Mouse (Mus musculus): ENCODE results near the gene Gm11099.

The Gm11099 gene

GRCm38 (mm10) chr2:58859134-58859533 is at the start of gene Gm11099:
TSS of gene Gm11099 (plus strand) at chr2:58859434.
- DNase-seq (ENCODE audit: low spot score in 2 of 2) = no peak

- DNase-seq (ENCODE audit: low spot score in 2 of 2) = no peak
These were observed 46.3 kb upstream of the Gm11099 start for GRCm38 (mm10) chr2:58812941-58813340.

GRCm38 (mm10) chr2:58828910-58829600 is 30.2 kb upstream of the Gm11099 start:
- no peak for DNase-seq (ENCODE audit: low spot score in 2 of 2)

- no peak for DNase-seq (ENCODE audit: low spot score in 2 of 2)
These were observed 29.1 kb upstream of the Gm11099 start for GRCm38 (mm10) chr2:58829981-58830742.

- DNase-seq (ENCODE audit: low spot score in 2 of 2) = no peak
These were observed 26.8 kb upstream of the Gm11099 start for GRCm38 (mm10) chr2:58832253-58832980.

- DNase-seq (ENCODE audit: low spot score in 2 of 2) = no peak
These were observed 18.2 kb upstream of the Gm11099 start for GRCm38 (mm10) chr2:58841021-58841420.

GRCm38 (mm10) chr2:58842443-58842842 is 16.8 kb upstream of the Gm11099 start:
- no peak for DNase-seq (ENCODE audit: low spot score in 2 of 2)

GRCm38 (mm10) chr2:58844499-58844898 is 14.7 kb upstream of the Gm11099 start:
- DNase-seq (ENCODE audit: low spot score in 2 of 2) = no peak

GRCm38 (mm10) chr2:58879876-58880275 is 20.6 kb downstream of the Gm11099 start:
- no peak for DNase-seq (ENCODE audit: low spot score in 2 of 2)

- no peak for DNase-seq (ENCODE audit: low spot score in 2 of 2)
These were observed 45.8 kb downstream of the Gm11099 start for GRCm38 (mm10) chr2:58905057-58905456.

- peak in 1 of 2 experiments; percentile 2 for DNase-seq (ENCODE audit: low spot score in 2 of 2)
These were observed 47.7 kb downstream of the Gm11099 start for GRCm38 (mm10) chr2:58906814-58907516.

- DNase-seq (ENCODE audit: low spot score in 2 of 2) = no peak
These were observed 53.1 kb downstream of the Gm11099 start for GRCm38 (mm10) chr2:58912339-58912738.

- DNase-seq (ENCODE audit: low spot score in 2 of 2) = no peak
These were observed 59.1 kb downstream of the Gm11099 start for GRCm38 (mm10) chr2:58918351-58918750.

- DNase-seq (ENCODE audit: low spot score in 2 of 2) = no peak
These were observed 66.3 kb downstream of the Gm11099 start for GRCm38 (mm10) chr2:58925551-58925950.

GRCm38 (mm10) chr2:58941361-58941760 is 82.1 kb downstream of the Gm11099 start:
- DNase-seq (ENCODE audit: low spot score in 2 of 2) = no peak

- DNase-seq (ENCODE audit: low spot score in 2 of 2) = no peak
These were observed 89.6 kb downstream of the Gm11099 start for GRCm38 (mm10) chr2:58948796-58949195.

GRCm38 (mm10) chr2:58952101-58952500 is 92.9 kb downstream of the Gm11099 start:
- no peak for DNase-seq (ENCODE audit: low spot score in 2 of 2)

- DNase-seq (ENCODE audit: low spot score in 2 of 2) = no peak
These were observed 97.1 kb downstream of the Gm11099 start for GRCm38 (mm10) chr2:58956351-58956750.

GRCm38 (mm10) chr2:58956770-58957300 is 97.6 kb downstream of the Gm11099 start:
- no peak for DNase-seq (ENCODE audit: low spot score in 2 of 2)

Measured in cerebellum, postnatal 4 days (tissue).